Mouse (Mus musculus): ENCODE data around the gene Alg1. TPM values are rescaled to one million over a fixed set of nuclear protein-coding genes. Genes with fewer than 3 reads are reported as not detected.
"Not testable (repeated sequence)": the region's sequence is repeated elsewhere in the genome, so short reads cannot be mapped to it uniquely, and the experiment has no call there.

Alg1 gene
- polyA plus RNA-seq, 1 experiment: 46.8 TPM

- Histone ChIP-seq H3ac (ENCODE audit: control insufficient read depth, insufficient read length) (no peak overlapping the region), H3K4me2 (ENCODE audit: low read depth) (no peak overlapping the region), H3K4me3 (no peak overlapping the region), H3K27me3 (ENCODE audit: control insufficient read depth, insufficient read depth, insufficient read length) (peaks cover 5% of the 10 kb centered on the region), H3K79me2 (ENCODE audit: control insufficient read depth, insufficient read depth) (no peaks in the 10 kb centered on the region), H3K36me3 (ENCODE audit: control insufficient read depth, insufficient read depth) (no peaks in the 10 kb centered on the region)
- no peak for TF ChIP-seq TCF3 (IDR thresholded peaks at IDR 0.05; ENCODE audit: insufficient read length, low read depth)
- TF ChIP-seq USF1 (IDR thresholded peaks at IDR 0.05; ENCODE audit: low read depth): no peak
- TF ChIP-seq CEBPB (IDR thresholded peaks at IDR 0.05; ENCODE audit: insufficient read depth, poor library complexity, severe bottlenecking): no peak
- TF ChIP-seq TCF12 (IDR thresholded peaks at IDR 0.05; ENCODE audit: insufficient read depth, poor library complexity, severe bottlenecking): no peak
- TF ChIP-seq MYOG (IDR thresholded peaks at IDR 0.05; ENCODE audit: control insufficient read depth in 1 of 3, insufficient read depth in 1 of 3, insufficient read length in 2 of 3, low read depth in 2 of 3): no peak
- no peak for TF ChIP-seq MYOD1 (IDR thresholded peaks at IDR 0.05; ENCODE audit: control insufficient read depth in 1 of 3, insufficient read length in 2 of 3, low read depth in 2 of 3)
- no peak for TF ChIP-seq E2F4 (IDR thresholded peaks at IDR 0.05; ENCODE audit: insufficient read depth)
- TF ChIP-seq MAX (IDR thresholded peaks at IDR 0.05; ENCODE audit: low read depth): no peak
- no peak for TF ChIP-seq SRF (IDR thresholded peaks at IDR 0.05; ENCODE audit: control insufficient read depth, insufficient read length, low read depth)
Measured at GRCm38 (mm10) chr16:5216686-5217085, 16.7 kb upstream of the Alg1 start.

DNA sequence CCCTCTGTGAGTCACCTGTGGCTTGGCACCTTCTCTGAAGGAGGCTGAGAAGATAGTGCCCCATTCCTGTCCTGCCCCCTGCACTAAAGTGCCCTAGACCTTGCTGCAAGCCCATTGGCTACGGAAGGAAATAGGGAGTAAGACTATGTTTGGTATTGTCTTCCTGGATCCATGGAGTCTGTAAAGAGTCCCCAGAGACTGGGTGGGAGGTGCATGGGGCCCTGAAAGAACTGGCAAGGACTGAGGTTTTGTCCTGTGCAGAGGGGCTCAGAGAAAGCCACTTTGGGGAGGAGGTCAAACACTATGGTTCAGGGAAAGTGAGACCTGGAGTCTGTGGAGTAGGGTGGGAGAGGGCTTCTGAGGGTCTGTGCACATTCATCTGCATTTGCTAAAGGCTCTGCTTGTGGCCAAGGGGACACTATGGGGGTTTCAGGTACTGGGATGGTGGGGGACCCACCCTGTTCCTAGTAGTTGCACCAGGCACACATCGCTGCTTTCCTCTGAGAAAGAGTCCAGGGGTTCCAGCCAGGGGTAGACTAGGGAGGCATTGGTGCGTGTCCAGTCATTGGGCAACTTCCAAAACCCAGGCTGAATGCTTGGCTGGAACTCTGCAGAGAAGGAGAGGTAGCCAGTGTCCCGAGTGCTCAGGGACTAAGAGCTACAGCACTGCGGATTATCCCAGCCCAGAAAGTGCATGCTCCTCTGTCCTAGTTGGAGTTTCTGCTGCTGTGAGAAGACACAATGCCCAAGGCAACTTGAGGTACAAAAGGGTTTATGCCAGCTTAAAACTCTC is 15.9 kb upstream of the Alg1 start:
- Histone ChIP-seq H3K4me2 (ENCODE audit: low read depth) (no peak overlapping the region), H3ac (ENCODE audit: control insufficient read depth, insufficient read length) (no peak overlapping the region), H3K4me3 (no peak overlapping the region), H3K27me3 (ENCODE audit: control insufficient read depth, insufficient read depth, insufficient read length) (peaks cover 5% of the 10 kb centered on the region), H3K36me3 (ENCODE audit: control insufficient read depth, insufficient read depth) (no peaks in the 10 kb centered on the region), H3K79me2 (ENCODE audit: control insufficient read depth, insufficient read depth) (no peaks in the 10 kb centered on the region)
- no peak for TF ChIP-seq POLR2A (IDR thresholded peaks at IDR 0.05; ENCODE audit: insufficient read length, low read depth)

- TF ChIP-seq REST (IDR thresholded peaks at IDR 0.05; ENCODE audit: insufficient read depth, insufficient read length) (no peak), POLR2A (IDR thresholded peaks at IDR 0.05; ENCODE audit: insufficient read length, low read depth) (no peak), CEBPB (IDR thresholded peaks at IDR 0.05; ENCODE audit: insufficient read depth, poor library complexity, severe bottlenecking) (no peak), SRF (IDR thresholded peaks at IDR 0.05; ENCODE audit: control insufficient read depth, insufficient read length, low read depth) (no peak), USF1 (IDR thresholded peaks at IDR 0.05; ENCODE audit: low read depth) (no peak), TCF3 (IDR thresholded peaks at IDR 0.05; ENCODE audit: insufficient read length, low read depth) (no peak), MYOG (IDR thresholded peaks at IDR 0.05; ENCODE audit: control insufficient read depth in 1 of 3, insufficient read depth in 1 of 3, insufficient read length in 2 of 3, low read depth in 2 of 3) (no peak), E2F4 (IDR thresholded peaks at IDR 0.05; ENCODE audit: insufficient read depth) (no peak), POLR2AphosphoS2 (IDR thresholded peaks at IDR 0.05; ENCODE audit: insufficient read length, low read depth) (no peak), MYOD1 (IDR thresholded peaks at IDR 0.05; ENCODE audit: control insufficient read depth in 1 of 3, insufficient read length in 2 of 3, low read depth in 2 of 3) (no peak), TCF12 (IDR thresholded peaks at IDR 0.05; ENCODE audit: insufficient read depth, poor library complexity, severe bottlenecking) (no peak), MAX (IDR thresholded peaks at IDR 0.05; ENCODE audit: low read depth) (no peak)
- no peaks in the 10 kb centered on the region for H3K36me3 ChIP-seq (ENCODE audit: control insufficient read depth, insufficient read depth)
- no peak overlapping the region for H3K4me3 ChIP-seq
- no peak overlapping the region for H3ac ChIP-seq (ENCODE audit: control insufficient read depth, insufficient read length)
- no peaks in the 10 kb centered on the region for H3K79me2 ChIP-seq (ENCODE audit: control insufficient read depth, insufficient read depth)
- H3K4me2 ChIP-seq (ENCODE audit: low read depth): no peak overlapping the region
- peaks cover 5% of the 10 kb centered on the region for H3K27me3 ChIP-seq (ENCODE audit: control insufficient read depth, insufficient read depth, insufficient read length)
Measured at GRCm38 (mm10) chr16:5221403-5221802, 12.0 kb upstream of the Alg1 start.

GRCm38 (mm10) chr16:5222140-5222539 is 11.3 kb upstream of the Alg1 start, which contains the start of gene AU021092:
Gene AU021092, minus strand, starts transcription at chr16:5222299.
- Histone ChIP-seq H3K4me3 (no peak within 1 kb of the TSS), H3K27me3 (ENCODE audit: control insufficient read depth, insufficient read depth, insufficient read length) (peaks cover 5% of the 10 kb centered on the region), H3K4me2 (ENCODE audit: low read depth) (peak within 1 kb of the TSS; percentile 36), H3ac (ENCODE audit: control insufficient read depth, insufficient read length) (no peak within 1 kb of the TSS), H3K36me3 (ENCODE audit: control insufficient read depth, insufficient read depth) (no peaks in the 10 kb centered on the region), H3K79me2 (ENCODE audit: control insufficient read depth, insufficient read depth) (no peaks in the 10 kb centered on the region)
- TF ChIP-seq POLR2AphosphoS2 (IDR thresholded peaks at IDR 0.05; ENCODE audit: insufficient read length, low read depth) (no peak), MAX (IDR thresholded peaks at IDR 0.05; ENCODE audit: low read depth) (no peak), MYOD1 (IDR thresholded peaks at IDR 0.05; ENCODE audit: control insufficient read depth in 1 of 3, insufficient read length in 2 of 3, low read depth in 2 of 3) (no peak), REST (IDR thresholded peaks at IDR 0.05; ENCODE audit: insufficient read depth, insufficient read length) (no peak), POLR2A (IDR thresholded peaks at IDR 0.05; ENCODE audit: insufficient read length, low read depth) (no peak)

GRCm38 (mm10) chr16:5226534-5226933 is 6.9 kb upstream of the Alg1 start:
- H3K79me2 ChIP-seq (ENCODE audit: control insufficient read depth, insufficient read depth); H3K4me2 ChIP-seq (ENCODE audit: low read depth); H3ac ChIP-seq (ENCODE audit: control insufficient read depth, insufficient read length): not testable (repeated sequence)

GRCm38 (mm10) chr16:5227501-5227900 is 5.9 kb upstream of the Alg1 start:
- H3K36me3 ChIP-seq (ENCODE audit: control insufficient read depth, insufficient read depth); H3K4me3 ChIP-seq; H3K79me2 ChIP-seq (ENCODE audit: control insufficient read depth, insufficient read depth); H3K27me3 ChIP-seq (ENCODE audit: control insufficient read depth, insufficient read depth, insufficient read length); H3ac ChIP-seq (ENCODE audit: control insufficient read depth, insufficient read length); H3K4me2 ChIP-seq (ENCODE audit: low read depth): not testable (repeated sequence)

More at GRCm38 (mm10) chr16:5226534-5226933, 6.9 kb upstream of the Alg1 start:
- not testable (repeated sequence) for H3K36me3 ChIP-seq (ENCODE audit: control insufficient read depth, insufficient read depth); H3K27me3 ChIP-seq (ENCODE audit: control insufficient read depth, insufficient read depth, insufficient read length); H3K4me3 ChIP-seq

DNA sequence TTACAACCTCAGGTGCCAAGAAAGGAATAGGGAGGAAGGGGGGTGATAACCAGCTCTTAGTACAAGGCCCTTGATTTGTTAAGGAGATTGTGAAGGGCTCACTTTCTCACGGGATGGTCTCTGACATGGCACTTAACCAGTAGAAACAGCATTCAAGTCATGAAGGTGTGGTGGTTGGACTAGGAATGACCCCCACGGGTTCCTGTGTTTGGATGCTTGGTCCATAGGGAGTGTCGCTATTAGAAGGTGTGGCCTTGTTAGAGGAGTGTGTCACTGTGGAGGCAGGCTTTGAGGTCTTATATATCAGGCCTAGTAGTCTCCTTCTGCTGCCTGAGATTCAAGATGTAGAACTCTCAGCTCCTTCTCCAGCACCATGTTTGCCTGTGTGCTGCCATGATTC is 5.3 kb upstream of the Alg1 start:
- not testable (repeated sequence) for H3K4me3 ChIP-seq; H3ac ChIP-seq (ENCODE audit: control insufficient read depth, insufficient read length); H3K36me3 ChIP-seq (ENCODE audit: control insufficient read depth, insufficient read depth); H3K27me3 ChIP-seq (ENCODE audit: control insufficient read depth, insufficient read depth, insufficient read length); H3K79me2 ChIP-seq (ENCODE audit: control insufficient read depth, insufficient read depth); H3K4me2 ChIP-seq (ENCODE audit: low read depth)

Data from myocyte (in vitro differentiated cells).